Mouse (Mus musculus): ENCODE measurements around the gene Mybbp1a.

Mybbp1a gene

GRCm38 (mm10) chr11:72481952-72482351, 40.8 kb downstream of the Mybbp1a start:
- DNase-seq, result no peak

- DNase-seq, result no peak
Observed at GRCm38 (mm10) chr11:72484549-72484948, 43.4 kb downstream of the Mybbp1a start.

DNA sequence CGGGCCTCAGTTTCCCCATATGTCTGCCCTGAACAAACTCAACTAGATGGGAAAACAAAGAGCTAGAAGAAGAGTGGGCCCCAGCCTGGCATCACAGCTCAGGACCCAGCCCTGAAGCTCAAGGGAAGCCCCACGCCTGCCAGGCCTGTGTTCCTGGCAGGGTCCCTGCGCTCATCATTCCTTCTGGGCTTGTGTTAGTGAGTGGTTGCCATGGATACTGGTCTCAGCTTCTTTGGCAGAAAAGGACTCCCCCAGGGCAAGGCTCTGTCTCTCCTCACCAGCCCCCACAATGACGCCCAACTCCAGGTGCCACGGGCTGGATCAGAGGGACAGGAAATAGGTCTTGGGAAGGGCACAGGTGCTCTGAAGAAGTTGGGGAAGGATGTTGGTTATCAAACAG, 44.0 kb downstream of the Mybbp1a start:
- DNase-seq, result peak; percentile 60

DNA sequence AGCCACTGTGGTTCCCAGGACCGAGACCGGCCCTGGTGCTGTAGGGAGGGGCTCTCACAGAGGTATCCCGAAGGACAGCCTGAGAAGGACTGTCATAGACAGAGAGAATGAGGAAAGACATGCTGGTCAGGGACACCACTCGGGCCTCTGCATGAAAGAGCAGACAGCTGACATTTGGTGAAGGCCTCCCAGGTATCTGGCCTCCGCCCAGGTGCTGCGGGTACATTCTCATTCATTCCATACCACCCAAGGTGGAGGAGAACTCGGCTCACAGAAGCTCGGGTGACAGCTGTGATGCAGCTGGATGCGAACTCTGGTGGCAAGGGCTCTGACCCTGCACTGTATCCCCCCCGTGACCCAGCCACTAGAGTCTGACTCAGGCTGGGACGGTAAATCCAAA, 44.8 kb downstream of the Mybbp1a start:
- peak in 1 of 2 experiments; percentile 54 for DNase-seq

GRCm38 (mm10) chr11:72487171-72487570, 46.0 kb downstream of the Mybbp1a start:
- no peak for DNase-seq

DNA sequence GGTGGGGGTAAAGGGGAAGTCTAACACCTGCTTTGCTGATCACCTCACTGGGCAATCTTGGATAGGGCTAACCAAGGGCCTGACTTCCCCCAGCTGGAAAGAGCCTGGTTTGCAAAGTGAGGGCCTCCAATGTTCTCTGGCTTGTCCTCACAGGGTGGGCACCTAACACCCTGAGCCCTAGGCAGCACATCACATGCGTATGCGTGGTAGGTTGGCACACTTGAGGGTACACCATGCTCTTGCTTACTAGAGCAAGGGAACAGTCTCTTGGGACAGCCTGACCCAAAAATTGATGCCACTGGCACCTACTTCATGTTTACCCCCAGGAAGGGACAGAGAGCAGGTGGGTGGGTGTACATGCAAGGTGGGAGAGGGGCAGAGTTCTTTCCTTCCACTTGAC, 46.6 kb downstream of the Mybbp1a start:
- DNase-seq, result no peak

DNA sequence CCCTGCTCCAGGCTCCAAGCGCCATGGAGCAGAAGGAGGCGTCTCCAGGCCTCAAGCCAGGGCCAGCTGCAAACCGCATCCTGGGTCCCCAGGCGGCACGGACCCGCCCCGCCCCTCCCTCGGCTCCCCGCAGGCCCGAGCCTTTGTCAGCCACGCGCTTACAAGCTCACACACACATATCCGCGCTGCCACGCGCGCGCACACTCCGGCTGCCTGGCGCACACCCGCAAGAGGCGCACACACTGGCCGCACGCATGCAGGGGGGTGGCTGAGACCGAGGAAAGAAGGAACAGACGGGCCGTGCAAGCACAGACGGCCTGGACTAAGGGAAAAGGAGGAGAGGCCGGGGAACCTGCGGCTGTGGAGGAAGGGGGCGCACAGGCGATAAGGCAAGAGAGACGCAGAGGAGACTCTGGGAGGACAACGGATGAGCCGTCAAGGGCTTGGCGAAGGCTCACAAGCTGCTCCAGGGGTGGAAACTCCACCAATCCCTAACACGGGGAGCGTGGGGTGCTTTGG, 47.7 kb downstream of the Mybbp1a start:
- DNase-seq, result peak; percentile 60 to 75

DNA sequence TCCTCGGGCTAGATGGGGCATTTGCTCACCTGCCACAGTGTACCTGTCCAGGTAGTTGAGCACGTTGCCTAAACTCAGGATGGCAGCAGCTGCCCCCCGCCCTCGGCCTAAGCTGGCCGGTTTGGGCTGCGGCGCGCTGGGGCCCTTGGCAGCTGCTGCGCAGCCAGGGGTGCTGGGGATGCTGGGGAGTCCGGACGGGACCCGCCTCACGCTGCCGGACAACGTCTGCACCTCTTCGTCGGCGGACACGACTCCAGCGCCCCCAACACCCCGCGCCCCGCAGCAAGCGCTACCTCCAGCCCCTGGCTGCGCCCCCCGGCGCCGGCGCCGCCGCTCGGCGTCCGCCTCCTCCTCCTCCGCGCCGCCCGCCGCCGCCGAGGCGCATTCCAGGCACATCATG, 48.2 kb downstream of the Mybbp1a start:
- DNase-seq, result no peak

- DNase-seq, result peak; percentile 91
Observed at GRCm38 (mm10) chr11:72489881-72490301, 48.7 kb downstream of the Mybbp1a start, which contains the start of gene Spns2. Gene Spns2 (minus strand): TSS chr11:72489904.

DNA sequence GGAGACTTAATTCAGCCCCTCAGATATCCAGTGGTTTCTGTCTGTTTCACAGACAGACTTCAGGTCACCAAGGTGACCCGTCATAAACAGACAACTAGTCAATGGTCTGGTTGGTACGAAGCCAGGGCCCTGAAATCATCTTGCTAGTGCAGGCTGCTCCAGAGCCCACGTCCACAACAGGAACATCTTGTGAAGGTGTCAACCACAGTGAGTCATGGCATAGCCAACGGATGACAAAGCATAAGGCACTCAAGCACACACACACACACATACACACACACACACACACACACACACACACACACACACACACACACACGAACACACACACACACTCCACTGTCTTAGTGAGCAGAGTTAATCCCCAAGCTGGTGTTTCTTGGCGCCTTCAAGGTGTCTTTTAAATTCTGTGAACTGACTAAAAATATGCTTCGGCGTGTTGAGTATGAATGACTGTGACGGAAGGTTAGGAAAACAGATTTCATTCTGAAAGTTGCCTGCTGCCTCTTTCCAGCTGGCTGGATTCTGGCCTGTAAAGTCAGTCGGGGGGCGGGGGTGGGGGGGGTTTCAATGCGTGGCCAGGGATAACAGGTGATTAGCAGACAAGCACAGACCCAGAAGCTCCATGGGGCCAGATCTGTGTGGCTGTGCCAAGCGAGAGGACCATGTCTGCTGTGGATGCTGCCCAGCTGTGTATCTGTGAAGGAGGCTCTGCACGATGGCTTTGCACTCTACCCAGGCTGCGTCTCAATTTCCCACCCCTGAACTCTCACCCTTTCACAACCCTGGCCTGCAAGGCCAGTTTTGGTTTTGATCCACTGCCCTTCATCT, 50.2 kb downstream of the Mybbp1a start:
- DNase-seq, result no peak

DNA sequence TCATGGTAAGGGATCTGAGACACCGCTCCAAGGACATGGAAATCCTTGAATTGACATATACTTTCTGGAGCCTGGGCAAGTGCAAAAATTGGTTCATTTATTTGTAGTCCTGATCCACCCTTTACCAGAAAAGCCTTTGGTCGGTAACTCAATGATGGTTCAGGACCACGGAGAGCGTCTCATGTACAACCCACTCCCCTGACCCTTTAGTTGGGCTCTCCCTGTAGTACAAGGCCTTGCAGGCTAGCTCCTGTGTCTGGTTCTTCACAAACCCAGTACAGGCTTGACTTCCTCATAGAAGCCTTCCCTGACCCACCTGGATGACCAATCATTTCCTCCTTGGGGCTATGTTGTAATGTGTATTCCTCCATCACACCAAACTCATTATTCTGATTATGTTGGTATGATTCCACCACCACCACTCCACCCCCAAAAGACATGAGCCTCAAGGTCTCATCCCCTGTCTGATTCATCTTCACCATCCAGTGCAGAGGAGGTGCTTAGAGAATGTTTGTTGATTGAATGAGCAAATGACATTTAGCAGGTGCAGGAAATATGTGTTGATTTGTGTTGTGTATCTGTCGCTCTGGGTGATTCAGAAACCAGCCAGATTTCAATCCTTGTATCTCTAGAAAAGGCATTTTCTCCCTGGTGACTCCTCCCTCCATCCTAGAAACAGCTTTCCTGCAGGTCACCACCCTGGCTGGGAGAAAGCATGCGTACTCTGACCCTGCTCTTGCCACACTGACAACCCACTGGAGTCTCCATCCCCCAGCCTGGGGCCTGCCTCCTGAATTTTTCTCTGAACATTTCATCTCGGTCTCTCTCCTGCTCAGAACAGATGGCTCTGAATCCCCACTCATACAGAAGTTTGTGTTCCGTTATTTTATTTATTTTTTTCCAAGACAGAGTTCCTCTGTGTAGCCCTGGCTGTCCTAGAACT, 53.2 kb downstream of the Mybbp1a start:
- DNase-seq, result no peak

GRCm38 (mm10) chr11:72496066-72496465, 54.9 kb downstream of the Mybbp1a start:
- no peak for DNase-seq

DNA sequence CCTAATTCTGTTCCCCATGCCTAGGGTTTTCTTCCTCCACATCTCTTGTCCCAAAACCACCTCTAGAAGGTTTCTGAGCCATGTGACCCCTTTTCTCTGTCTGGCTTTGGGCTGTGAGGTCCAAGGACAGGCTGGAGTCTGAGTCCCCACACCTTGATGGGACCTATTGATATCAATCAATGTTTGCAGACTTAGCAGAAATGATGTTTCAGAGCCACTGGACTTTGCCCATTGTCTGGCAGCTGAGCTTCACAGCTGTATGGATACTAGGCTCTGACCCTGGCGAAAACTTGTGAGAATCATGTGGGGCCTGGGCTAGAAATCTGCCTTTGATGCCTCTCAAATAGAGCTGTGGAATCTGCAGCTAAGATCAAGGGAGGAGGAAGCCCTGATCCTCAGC, 55.6 kb downstream of the Mybbp1a start:
- DNase-seq, result no peak

DNA sequence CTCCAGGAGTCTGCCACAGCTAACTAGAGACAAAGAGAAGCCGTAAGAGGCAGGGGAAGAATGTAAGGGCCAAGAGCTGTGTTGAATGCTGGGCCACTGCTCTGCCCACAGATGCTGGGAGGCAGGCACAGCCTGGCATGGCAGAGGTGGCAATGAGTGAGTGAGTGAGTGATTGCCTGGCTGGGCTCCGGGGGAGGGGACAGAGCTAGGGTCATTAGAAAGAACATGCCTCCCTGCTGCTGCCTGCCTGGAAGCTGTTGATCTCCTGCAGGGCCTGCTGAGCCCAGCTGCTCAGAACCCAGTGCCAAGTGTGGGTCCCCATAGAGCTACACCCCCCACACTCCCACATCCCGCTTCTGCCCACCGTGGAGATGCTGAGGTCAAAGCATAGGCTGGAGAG, 56.2 kb downstream of the Mybbp1a start:
- no peak for DNase-seq

- no peak for DNase-seq
Observed at GRCm38 (mm10) chr11:72500139-72500538, 59.0 kb downstream of the Mybbp1a start.

Measured in cerebellum, postnatal 14 days (tissue).